Mouse (Mus musculus) lung, postnatal 10 days (tissue): Measurements from ENCODE around the gene Tmem59l.

Experiments used
- DNase-seq: peaks from one replicate; pipeline ENCODE4 v3.0.0; 2021

Gene Tmem59l

DNA sequence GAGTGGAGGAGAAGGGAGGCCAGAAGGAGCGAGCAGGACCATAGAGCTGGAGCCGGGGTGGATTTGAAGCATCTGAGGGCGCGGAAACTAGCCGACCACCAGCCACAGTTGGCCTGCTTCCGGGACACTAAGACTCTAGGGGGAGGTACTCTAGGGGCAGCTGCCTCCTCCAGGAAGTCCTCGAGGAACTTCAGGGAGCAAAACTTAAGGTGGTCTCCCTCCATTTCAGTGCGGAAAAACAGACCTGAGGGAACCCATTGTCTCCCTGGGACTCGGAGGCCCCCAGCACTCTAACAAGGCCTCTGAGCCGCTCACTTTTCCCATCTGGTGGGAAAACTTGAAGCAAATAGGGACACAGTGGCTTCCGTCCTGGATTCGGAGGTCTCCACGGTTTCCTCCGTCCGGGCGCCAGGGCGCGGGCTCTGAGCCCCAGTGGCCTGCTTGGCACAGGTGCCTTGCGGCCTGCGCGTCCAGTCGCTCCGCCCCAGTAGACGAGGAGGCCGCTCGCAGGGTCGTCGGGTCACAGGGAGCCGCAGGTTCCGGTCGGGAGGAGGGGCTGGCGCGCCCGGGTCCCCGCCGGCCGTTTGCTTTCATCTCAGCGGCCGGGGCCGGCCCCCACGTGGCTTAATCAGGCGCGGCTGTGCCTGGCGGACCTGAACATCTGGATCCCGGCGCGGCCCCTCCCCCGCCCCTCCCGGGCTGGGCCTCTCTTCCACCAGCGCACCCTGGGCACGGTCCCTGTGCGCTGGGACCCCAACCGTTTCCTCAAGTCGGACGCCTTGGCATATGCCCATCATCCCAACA lies 1.0 kb upstream of the Tmem59l start:
- DNase-seq, result peak; percentile 65

DNA sequence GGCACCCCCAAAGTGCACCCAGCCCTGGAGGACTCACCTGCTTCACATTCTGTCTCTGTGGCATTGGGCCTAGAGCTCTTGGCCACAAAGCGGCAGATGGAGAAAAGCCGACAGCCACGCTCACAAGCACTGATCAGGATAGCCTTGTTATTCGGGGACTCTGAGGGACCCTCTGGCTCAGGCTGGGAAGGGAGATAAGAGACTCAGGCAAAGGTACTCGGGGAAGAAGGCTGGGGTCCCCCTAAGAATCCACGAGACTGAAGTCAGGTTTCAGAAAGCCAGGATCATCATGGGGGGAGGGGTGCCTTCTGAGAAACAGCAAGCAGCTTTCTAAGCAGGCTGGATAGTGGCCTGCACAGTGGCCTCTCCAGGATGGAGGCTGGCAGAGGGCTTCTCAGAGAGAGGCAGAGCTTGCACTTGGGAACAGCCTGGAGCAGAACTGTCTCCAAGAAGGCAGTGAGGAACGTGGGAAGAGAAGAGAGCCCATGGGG lies 922 bp downstream of the Tmem59l start:
- DNase-seq, result no peak

DNA sequence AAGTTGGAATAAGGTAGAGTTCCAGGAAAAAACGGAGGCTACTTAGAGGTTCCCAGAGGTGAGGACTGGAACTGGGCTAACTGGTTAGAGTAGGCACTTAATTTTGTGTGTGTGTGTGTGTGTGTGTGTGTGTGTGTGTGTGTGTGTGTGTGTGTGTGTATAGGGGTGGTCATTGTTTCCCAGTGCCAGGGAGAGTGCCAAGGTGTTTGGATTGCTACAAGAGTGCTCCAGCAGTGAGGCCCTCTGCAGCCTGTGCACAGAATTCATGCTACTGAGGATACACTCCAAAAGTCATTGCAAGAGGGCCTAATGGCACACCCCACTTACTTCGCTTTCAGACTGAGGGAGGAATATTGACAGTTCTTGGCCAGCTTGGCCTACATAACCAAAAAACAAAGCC lies 4.2 kb downstream of the Tmem59l start:
- peak; percentile 60 for DNase-seq

DNA sequence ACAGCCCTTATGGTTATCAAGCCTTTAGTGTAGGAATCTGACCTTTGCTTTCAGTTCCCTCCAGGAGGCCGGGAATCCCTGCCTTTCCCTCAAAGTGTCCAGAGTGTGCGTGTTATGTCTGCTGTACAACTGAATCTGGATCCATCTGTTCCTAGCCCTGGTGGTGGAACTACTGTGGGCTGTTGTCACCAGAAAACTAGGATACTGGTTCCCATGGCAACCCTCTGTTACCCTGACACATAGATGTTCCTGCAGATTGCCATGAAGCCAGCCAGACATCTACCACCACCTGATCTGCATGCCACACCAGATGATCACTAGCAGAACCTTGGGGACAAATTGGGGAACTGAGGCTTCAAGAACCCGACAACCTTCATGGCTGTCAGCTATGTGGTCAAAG lies 5.2 kb downstream of the Tmem59l start:
- DNase-seq, result no peak

DNA sequence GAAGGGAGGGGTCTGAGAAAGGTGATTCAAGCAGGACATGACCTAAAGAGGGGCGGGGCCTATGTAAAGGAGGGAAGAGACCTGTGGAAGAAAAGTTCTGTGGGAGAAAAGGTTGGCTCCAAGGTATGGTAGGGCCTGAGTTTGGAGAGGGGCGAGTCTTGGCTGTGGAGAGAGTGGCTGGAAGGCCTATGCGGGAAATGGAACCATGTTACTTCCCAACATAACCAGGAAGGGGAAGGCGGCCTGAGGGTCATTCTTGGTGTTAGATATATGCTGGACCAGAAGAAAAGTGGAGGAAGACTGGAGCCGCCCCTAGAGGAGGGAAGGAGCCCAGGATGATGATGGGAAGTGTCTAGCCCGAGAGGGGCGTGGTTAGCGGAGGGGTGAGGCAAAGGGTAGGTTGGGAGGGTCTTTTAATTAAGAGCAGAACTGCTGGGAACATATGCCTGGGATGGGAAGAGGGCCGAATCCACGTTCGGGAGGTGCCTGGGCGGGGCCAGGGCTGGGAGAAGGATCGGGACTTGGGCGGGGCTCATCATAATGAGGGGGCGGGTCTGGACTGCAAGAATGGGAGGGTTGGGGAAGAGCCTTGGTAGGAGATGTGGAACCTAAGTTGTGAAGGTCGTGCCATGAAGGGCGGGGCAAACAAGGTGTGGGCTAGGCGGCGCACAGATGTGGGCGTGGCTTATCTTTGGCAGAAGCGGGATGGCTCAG lies 9.7 kb downstream of the Tmem59l start:
- peak; percentile 64 for DNase-seq

DNA sequence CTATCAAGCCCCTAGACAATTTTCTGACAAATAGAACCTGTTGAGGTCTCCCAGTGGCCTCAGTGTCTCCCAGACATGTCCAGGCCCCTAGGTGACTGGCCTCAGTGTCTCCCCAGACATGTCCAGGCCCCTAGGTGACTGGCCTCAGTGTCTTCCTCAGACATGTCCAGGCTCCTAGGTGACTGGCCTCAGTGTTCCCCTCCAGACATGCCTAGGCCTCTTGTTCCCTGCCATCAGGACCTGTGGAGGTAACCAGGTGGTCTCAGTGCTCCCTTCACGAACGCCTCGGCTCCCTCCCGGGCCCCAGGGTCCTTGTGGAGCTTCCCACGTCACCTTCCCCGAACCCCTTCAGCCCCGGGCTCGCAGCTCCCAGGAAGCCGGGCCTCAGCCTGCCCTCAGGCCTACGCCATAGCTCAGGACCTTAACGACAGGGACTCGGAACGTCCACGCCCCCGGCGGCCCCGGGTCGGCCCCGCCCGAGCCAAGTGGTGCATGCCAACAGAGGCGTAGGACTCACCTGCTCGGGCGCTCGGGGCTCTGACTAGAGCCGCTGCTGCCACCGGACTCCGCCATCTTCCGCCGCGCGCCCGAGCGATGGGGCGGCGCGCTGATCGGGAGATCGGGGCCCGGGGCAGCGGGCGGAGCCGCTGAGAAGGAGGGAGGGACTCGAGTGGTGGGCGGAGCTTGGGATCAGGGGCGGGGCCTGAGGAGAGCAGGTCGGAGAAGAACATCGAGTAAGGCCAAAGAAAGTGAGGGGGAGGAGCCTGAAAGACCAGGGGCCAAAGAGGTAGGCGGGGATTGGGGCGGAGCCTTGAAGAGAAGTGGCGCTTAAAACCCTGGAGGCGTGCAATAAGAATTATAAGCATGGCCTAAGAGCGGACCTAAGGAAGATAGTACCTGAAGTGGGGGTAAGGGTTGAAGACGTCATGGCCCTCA lies 10.6 kb downstream of the Tmem59l start, which contains the start of gene Klhl26:
Gene Klhl26 (minus strand): TSS at position 636 of the 936 bp plus-strand sequence.
- DNase-seq, result peak; percentile 98

DNA sequence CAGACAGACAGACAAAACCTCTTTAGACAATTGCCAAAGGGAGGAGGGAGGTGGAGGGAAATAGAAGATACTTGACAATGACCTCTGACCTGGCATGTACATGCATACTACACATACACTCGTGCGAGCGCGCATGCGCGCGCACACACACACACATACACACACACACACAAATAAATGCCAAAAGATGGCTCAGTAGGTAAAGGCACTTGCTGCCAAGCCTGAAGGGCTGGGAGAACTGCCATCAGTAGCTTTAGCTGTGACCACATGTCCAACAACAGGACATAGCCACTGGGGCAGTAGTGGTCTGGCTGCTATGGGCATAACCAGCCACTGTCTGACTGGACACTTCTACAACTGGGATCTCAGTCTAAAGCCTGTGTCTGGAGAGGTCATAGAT lies 15.3 kb downstream of the Tmem59l start:
- DNase-seq, result no peak

DNA sequence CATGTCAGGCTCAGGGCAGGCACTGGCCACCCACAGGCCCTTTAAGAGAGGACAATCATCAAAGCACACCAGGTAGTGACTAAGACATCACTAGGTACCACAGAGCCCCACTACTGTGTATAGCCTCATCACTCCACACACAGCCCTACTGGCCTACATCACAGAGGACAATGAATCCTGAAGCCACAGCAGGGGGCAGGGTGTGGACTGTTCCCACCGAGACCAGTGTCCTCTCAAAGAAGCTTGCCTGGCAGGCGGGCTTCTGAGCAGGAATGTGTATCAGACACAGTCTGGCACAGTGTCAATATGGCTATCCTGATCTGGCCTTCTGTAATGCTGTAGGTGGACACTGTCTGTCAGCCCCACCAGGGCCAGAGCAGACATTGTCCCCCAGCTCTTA lies 17.2 kb downstream of the Tmem59l start:
- DNase-seq, result no peak

DNA sequence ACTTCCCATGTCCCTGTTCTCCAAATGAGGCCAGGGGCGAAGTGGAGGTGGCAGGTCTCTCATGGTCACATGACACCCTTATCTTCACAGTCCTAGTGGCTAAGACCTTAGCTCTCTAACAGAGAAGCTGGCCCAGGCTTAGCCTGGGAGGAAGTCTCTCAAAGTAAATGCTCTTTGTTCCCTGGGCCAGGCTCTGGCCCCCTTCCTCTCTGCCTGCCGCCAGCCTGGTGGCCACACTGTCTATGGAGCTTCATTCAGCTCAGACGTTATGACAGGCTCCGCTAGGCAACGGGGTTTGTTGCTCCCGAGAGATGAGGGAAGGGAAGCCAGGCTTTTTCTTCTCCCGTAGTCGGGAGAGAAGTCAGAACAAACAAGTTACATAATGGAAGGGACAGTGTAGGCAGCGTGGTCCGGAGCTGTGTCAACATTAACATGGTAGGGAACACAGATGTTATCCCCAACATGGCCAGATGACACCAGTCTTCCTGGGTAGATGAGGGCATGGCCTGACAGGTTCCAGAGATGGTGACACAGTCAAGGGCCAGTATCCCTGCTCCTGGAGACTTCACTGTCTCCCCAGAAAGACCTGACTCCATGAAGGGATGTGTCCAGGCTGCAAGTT lies 17.8 kb downstream of the Tmem59l start:
- DNase-seq, result peak; percentile 30

DNA sequence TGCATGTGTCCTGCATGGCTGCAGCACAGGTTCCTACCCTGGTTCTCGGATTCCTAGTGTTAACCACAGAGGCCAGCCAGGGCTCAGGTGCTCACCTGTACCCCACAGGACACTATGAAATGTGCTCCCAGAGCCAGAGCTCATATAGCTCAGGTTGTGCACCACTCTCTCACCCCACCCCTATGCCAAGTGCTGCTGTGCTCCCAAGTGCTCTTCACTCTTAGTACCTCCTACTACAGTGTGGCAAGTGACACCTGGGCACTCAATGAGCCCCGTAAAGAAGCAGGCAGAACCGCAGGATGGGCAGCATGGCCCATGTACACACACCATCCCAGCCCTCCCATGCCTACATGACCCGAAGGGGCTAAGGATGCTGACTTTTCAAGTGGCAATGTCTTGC lies 18.4 kb downstream of the Tmem59l start:
- DNase-seq, result no peak

DNA sequence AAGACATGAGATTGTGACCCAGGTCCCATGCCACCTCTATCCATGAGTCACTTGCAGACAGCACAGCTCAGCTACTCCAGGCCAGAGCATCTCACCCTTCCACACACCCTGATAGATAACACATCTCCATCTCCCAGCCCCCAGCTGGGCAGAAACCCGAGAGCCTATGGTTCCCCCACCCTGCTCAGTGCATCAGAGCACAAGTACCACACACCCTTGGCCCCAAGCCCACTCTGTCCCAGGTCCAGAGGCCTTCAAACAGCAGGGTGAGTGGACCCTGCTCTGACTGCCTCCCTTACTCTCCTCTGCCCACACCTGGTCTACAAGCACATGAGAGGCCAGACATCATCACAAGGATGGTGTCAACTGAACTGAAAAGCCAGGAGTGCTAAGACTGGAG lies 19.3 kb downstream of the Tmem59l start:
- DNase-seq, result no peak

DNA sequence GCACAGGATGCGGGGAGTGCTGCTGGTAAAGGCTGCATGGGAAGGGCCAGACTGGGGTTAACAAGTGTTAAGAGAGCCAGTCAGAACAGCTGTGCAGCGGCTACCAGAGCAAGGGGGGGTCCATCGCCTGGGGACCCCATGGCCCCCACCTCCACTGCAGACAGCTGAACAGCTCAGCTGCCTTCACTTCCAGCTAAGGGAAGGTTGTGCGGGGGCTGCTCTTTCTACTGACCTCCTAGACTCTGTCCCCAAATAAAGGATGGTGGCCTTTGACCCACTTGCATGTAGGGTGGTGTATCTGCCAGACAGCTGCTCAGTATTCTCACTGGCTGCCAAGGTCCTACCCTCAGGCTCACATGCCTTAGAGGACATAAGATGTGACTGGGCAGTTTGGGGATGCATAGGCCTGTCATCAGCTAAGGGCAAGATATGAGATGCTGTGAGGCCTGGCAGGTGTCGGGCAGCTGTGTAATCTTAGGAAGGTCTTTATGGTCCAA lies 19.9 kb downstream of the Tmem59l start:
- DNase-seq, result no peak

DNA sequence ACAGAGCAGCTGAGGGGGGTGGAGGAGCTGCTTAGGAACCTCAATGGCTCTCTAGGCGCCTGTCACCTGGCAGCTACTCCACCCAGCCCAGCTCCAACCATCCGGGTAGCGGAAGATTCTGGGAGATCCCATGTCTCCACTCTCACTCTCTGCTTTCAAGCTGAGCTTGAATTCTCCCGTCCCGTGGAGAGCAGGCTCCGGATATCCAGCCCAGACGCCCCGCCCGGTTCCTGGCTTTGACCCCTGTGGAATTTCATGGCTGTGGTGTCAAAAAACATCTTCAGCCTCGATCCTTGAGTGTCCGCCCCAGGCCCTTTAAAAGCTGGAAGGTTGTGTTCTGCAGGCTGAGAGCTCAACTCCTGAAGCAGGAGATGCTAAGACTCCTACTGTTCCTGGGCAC lies 20.4 kb downstream of the Tmem59l start:
- peak; percentile 57 for DNase-seq

DNA sequence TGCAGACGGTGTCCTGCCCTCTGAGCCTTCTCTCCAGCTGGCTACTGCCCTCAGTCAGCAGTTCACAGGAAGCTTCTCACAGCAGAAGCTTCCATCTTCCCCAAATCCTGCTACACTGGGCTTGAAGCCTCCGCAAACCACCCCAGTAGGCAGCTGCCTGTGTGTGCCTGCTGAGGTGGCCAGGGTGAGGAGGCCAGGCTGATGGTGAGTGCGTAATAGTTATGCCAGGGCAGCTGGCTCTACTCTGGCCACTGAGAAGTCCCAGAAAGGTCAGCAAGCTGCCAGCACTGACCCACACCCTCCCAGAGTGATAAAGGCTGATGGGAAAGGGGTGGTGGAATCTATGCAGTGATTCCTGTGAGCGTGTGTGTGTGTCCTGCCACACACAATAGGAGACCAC lies 20.9 kb downstream of the Tmem59l start:
- DNase-seq, result no peak

DNA sequence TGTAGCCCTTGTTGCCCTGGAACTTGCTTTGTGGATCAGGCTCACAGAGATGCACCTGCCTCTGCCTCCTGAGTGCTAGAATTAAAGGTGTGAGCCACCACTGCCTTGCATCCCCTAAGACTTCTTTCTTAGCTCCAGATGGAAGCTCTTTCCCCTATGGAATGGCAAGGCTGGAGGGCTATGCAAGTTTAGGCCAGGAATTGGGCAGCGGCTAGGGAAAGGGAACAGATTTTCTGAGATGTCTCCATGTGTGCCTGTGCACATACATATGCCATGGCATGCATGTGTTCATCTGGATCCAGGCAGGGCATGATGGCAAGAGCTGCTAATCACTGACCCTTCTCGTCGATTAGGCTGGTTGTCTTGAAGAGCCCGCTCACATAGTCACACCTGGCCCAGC lies 21.5 kb downstream of the Tmem59l start:
- DNase-seq, result no peak

DNA sequence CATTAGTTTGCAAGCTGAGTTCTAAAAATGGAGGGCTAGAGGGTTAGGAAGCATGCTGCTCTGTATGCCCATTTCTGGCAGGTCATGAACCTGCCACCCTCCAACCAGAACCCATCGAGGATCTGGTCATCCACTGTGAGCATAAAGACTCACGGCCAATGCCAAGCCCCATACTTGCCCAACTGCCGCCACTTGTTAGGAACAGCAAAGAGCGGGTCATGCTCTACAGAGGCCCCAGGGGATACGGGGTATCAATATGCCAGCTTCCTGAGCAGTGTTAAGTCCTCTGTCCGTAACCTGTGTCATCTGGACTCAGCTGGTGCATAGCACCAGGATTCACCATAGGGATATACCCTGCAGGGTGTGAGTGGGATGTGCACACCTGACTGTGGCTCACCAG lies 23.0 kb downstream of the Tmem59l start:
- no peak for DNase-seq

DNA sequence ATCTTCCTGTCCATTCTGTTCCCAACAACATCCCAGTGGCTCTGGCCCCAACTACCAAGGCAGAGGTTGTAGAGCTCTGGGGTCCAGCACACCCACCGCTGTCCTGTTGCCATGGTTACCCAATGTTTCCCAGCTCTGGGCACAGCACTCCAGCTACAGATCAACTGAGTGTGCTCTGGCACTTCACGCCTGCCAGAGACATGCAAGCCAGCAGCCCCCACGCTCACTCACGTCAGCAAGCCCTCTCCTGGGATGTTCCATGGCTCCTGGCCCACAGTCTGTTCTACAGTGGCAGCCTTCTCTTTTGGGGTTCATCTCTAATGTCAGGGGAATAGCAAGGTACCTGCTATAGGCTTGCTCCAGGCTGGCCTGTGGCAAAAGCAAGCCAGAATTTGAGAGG lies 23.9 kb downstream of the Tmem59l start:
- DNase-seq, result peak; percentile 54

DNA sequence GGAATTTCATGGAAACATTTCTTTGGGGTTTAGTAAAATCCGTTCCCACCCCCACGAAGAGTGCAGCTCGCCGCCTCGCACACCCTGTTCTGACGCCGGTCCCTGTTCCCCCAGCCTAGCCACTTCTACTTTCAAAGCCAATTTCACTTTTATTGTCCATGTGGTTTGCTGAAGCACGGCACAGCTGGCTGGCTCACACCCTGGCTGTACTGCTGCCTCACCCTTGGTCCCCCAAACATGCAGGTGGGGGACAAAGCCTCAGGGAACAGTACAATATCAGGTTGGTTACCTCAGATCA lies 24.7 kb downstream of the Tmem59l start:
- no peak for DNase-seq

DNA sequence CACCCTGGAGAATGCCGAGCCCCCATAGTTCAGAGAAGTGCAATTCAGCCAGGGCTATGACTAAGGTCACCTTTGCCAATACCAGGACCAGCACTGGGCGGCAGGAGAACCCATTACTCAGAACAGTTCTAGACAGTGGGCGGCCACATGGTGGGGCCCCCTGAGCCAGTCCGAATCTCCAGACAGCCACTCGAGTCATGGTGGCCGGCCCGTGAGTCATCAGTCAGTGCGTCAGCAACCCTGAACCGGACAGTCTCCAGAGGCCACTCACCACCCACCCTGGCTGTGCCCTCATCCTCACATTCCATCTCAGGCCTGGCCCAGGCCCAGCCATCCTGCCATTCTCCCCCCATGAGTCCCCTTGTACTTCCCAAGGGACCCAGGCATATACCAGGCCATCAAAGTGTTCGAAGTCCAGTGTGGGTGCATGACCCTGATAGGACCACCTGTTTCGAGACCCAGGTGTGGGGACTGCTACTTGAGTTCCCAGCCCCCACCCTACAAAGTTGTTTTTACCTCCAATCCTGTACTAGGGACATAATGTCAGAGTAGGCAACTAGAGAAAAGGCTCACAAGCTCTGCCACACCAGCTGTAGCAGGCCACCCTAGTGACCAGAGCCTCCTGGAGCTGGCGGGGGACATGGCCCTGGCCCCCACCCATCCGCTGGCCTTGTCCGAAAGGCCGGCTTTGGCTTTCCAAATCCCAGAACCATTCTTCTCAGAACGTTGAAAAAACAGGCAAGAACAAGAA lies 25.2 kb downstream of the Tmem59l start:
- no peak for DNase-seq

DNA sequence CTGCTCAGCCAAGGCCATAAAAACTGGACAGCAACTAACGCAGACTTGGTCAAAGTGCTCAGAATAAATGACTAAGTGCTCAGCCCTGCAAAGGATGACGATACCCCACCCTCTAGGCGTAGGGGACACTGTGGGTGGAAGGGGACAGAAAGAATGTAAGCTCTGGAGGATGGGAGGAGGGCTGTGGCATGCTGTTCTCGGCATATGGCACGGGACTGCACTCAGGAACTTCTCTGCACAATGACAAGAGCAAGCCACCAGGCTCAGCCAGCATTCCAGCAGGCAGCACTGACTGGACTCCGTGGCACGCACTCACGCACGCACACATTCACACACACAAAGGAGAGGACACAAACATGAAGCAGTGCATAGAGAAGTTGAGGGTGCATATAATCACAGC lies 26.6 kb downstream of the Tmem59l start:
- peak; percentile 42 for DNase-seq

DNA sequence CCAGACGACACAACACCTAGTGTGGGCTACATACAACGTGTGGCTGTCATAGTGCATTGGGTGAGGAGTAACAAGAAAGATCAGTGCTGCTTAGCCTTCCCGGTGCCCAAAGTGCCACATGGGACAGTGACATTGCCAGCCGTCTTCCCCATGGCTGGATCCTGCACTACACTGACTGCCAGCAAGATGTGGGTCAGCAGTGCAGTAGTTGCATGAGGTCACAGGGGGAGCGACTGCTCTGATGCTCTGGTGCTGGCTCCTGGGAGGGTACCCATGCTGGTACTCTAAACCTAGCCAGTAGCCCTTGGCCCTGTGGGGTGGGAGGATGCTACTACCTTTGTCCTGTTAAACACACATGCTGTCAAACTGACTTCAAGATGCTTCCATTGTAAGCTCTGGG lies 27.0 kb downstream of the Tmem59l start:
- DNase-seq, result no peak

DNA sequence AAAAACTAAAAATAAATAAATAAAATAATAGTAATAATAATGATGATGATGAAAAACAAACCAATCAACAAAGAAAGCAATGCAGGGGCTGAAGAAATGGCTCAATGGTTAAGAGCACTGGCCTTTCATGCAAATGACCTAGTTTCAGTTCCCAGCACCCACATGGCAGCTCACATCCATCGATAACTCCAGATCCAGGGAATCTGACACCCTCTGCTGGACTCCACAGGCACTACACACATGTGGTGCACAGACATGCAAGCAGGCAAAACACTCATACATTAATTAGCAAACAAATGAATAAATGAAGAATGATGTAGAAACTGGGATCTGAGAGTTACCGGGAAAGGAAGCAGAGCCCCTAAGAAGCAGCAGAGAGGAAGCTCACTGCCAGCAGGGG lies 27.5 kb downstream of the Tmem59l start:
- no peak for DNase-seq
